Mouse (Mus musculus) spleen, embryonic (tissue): ENCODE data around the gene Kcnq1.

Experiments used
- CTCF ChIA-PET: fragments of 350-600 bp; sonication (Branson Sonifier 250); formaldehyde crosslinking; loops from one replicate; lab custom pipeline; 2022; lab: Charles Lee

The Kcnq1 gene

DNA sequence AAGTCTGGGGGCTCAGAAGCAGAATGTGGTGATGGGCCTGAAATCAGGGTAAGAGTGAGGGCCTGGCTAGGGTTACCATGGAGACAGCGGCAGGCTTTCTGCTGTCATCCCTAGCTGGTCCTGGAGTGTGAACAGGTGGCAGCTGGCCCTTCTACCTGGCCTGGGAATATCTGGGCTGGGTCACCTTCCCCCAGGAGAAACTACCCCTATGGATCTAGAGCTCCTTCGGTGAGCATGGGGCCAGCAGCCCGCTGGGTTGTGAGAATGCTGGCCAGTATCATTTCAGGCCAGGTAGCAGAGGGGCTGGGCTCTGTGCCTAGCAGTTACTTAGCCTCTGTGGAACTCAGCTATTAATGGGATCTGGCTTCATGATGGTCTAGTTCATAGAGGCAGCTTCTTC, 18.7 kb downstream of the Kcnq1 start:
- CTCF ChIA-PET, result no interaction called here

DNA sequence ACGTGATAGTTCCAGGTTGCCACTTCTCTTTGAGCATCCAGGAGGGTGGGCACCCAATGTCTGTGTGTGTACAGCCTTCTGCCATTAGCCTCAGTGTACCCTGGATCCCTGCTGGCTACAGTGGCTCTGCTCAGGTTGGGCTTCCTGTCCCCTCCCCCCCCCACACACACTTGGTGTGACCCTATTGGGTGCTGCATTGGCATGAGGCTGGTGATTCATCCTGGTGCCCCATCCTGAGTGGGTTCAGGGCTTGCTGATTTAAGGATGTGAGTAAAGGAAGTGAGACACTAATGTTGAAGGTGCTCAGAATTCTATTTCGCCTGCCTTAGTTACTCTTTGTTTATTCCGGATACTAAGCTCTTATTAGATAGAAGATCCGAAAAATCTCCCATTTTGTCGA, 26.7 kb downstream of the Kcnq1 start:
- CTCF ChIA-PET, result no interaction called here

DNA sequence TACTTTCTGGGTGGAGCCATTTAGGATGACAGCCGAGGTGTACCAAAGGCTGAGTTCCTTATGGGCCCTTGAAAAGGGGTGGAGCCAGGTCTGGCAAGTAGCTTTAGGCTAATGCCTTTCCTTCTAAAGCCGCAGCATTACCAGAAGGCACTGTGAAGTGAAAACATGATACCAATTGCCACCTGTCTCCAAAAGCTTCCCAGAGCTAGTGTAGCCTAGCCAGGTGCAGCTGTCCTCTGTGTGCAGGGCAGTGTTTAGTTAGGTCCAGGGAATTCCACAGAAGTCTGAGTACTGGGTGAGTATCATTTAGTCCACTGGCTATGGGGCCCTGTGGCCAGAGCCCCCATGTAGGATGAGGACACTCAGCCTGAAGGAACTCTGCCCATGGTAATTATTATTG, 30.0 kb downstream of the Kcnq1 start:
- CTCF ChIA-PET, result no interaction called here

DNA sequence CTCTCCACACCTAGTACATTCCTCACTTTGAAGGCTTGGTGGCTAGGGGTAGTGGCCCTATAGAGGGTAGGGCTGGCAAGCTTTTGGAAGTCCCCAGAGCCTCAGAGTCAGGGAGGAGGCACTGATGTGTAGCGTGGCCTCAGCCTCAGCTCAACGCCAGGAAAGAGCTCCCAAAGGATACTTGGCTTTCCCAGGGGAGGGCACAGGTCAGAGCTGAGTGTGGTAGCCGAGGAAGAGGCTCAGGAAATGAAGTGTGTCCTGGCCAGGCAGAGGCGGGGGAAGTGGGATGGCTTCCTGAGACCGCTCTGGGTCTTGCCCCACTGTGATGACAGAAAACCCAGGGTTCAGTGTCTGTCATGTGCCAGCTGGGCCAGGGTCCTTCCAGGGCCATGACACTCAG, 30.4 kb downstream of the Kcnq1 start:
- CTCF ChIA-PET, result no interaction called here

GRCm38 (mm10) chr7:143138789-143139188, 32.6 kb downstream of the Kcnq1 start:
- CTCF ChIA-PET, result no interaction called here

- CTCF ChIA-PET, result no interaction called here
Measured at GRCm38 (mm10) chr7:143139932-143140331, 33.8 kb downstream of the Kcnq1 start.

DNA sequence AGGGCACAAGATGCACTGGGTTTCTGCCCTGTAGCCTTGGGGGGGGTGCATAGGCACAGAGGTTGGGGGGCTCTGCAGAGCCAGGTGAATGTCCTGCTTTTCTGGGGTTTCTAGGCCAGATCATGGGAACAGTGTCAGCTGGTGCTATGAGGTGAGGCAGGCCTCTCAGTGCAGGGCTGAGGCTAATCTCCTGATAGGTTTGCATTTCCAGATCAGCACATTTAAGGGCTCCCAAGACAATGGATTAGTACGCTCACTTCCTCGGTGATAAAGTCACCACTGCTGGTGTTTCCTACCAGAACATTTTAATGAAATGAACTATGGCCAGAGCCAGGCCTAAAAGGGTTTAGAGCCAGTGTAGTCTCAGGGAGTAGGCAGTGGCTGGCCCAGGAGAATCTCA, 36.5 kb downstream of the Kcnq1 start:
- CTCF ChIA-PET, result no interaction called here

- CTCF ChIA-PET, result no interaction called here
Measured at GRCm38 (mm10) chr7:143147015-143147414, 40.9 kb downstream of the Kcnq1 start.

DNA sequence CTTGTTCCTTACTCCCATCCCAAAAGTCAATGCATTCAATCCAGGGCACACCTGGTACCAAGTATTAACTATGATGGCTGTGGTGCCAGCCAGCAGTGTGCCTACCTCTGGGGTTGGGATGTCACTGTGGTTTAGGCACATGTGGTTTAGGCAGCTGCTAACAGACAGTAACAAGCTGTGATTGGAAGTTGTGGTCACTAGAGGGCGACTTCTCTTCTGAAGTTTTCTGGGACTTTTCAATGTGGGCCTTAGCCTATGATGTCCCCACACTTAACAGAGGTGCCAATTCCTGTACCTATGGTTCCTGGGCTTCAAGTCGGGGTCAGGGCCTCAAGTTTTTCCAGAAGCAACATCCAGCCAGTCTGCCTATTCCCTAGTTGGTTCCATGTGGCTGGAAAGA, 45.0 kb downstream of the Kcnq1 start:
- CTCF ChIA-PET, result no interaction called here

DNA sequence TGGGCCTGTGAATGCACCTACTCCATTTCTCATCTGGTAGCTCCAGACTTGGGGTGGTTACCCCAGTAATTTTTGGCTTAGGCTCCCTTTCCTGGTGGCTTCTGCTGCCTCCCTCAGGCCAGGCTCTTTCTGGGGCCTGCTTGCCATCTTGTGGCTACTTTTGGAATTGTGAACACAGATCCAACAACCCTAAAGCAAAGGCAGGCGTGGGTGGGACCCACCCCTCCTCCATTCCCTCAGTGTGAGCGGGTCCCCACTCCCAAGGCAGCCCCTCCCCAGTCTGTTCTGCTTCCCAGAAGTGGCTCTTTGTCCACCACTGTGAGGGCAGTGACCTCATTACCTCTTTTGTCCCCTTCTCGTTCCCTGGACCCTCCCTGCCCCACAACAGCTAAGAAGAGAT, 46.2 kb downstream of the Kcnq1 start:
- CTCF ChIA-PET, result no interaction called here

DNA sequence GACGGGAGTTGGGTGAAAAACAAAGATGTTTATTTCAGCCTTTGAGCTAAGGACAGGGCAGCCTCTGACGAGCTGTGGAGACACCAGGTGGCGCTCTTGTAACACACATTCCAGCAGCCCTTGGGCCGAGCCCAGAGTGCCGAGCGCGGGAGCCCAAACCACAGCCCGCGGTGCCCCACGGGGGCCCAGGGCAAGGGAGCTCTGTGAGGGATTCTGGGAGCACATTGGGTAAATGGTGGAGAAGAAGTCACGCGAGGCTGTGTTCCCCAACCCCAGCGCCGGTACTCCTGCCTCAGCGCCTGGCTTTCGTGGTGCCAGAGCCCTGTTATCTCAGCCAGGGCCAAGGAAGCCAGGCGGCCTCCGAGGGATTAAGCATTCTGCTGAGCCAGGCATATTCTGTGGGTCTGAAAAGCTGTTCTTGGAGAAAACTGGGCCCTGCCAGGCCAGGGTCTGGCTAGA, 47.8 kb downstream of the Kcnq1 start:
- CTCF ChIA-PET, result interaction anchor here (0.6 to 1.5 kb wide), 3 partner anchors 309 to 312 kb away, joined by 3 to 5 read pairs (median 3); no protein-coding TSS in a partner anchor

DNA sequence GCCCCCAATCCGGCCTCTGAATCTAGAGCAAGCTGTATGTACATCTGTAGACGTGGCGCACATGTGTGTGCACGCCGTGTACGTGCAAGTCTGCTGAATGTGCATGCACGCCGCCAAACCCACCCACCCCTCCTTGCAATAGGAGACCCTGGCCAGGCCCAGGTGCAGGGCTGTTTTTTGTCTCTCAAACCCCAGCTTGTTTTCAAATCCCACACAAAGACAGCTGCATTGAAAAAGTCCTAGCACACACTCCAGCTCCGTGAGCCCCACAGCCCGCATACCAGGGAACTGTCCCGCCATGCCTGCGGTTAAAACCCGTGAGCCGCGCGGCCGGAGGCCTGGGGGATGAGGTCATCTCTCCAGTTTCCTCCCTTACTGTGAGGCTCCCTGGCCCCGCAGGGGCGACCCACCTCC, 48.3 kb downstream of the Kcnq1 start:
- CTCF ChIA-PET, result interaction anchor here (0.6 to 1.5 kb wide), 4 partner anchors 273 to 312 kb away, joined by 3 to 5 read pairs (median 3); no protein-coding TSS in a partner anchor

DNA sequence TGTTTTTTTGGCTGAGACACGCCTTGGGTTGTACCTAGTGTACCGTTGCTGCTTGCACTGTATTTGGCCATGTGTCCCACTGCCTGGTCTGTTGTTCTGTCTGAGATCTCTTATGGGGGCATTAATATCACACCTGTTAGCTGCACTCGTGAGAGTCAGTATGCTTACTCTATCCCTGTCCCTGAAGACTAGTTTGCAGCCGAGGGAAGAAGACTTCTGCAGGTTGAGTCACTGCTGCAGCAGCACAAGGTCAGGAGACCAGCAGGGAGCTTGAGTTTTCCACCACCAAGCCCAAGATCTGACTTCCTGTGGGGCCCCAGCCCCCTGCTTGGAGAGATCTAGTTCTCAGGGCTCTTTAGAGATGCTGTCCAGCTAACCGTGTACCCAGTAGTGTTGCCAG, 49.1 kb downstream of the Kcnq1 start:
- CTCF ChIA-PET, result interaction anchor here (1.1 kb wide), 1 partner anchor 309 kb away, joined by 13 read pairs; no protein-coding TSS in a partner anchor

DNA sequence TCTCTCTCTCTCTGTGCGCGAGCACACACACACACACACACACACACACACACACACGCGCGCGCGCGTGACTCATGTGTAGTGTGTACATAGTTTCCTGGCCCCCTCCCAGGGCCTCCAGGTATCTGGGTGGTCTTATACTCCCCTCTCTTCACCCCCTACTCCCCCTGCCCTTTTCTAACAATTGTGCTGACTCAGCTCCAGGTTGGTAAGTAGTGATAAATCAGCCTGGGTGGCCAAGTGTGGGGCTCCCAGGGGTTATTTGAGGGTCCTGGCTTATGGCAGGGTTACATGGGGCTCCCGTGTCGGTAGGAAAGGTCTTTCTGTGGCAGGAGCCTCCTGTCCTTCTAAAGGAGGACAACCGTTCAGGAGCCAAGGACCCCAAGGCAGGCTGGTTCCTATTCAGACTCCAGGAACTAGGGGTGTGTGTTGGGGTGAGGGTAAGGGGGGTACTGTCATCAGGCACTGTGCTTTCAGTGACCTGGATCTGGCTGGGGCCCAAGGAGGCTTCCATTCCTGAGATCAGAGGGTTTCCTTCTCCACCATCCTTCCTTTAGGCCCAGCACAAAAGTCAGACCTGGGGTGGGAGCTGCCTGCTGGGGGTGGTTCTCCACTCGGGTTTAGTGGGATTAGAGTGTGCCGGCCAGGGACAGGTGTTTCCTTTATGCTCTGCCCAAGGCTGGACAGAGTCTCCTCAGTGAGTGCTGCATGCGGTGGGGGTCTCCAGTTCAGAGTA, 52.7 kb downstream of the Kcnq1 start:
- CTCF ChIA-PET, result no interaction called here

GRCm38 (mm10) chr7:143159446-143159845, 53.3 kb downstream of the Kcnq1 start:
- CTCF ChIA-PET, result no interaction called here

- CTCF ChIA-PET, result no interaction called here
Measured at GRCm38 (mm10) chr7:143160057-143160456, 53.9 kb downstream of the Kcnq1 start.

DNA sequence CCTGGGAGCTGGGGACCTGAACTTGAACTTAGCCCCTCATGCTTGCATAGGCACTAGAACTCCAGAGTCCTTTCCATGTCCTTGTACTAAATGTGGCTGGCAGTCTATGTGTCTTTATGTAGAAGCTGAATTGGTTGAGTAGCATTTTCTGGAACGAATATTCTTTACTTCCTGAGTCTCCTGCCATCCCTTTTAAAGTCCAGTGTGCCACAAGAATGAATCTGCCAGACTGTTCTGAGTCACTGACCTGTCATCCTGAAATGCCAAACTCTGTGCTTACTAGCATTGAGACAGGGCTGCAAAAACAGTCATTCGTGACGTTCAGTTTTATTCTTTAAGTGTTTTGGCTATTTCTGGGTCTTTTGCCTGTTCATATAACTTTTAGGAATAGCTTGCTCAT, 55.9 kb downstream of the Kcnq1 start:
- CTCF ChIA-PET, result no interaction called here

GRCm38 (mm10) chr7:143164074-143164473, 57.9 kb downstream of the Kcnq1 start:
- CTCF ChIA-PET, result no interaction called here

- CTCF ChIA-PET, result no interaction called here
Measured at GRCm38 (mm10) chr7:143165687-143166265, 59.6 kb downstream of the Kcnq1 start.

DNA sequence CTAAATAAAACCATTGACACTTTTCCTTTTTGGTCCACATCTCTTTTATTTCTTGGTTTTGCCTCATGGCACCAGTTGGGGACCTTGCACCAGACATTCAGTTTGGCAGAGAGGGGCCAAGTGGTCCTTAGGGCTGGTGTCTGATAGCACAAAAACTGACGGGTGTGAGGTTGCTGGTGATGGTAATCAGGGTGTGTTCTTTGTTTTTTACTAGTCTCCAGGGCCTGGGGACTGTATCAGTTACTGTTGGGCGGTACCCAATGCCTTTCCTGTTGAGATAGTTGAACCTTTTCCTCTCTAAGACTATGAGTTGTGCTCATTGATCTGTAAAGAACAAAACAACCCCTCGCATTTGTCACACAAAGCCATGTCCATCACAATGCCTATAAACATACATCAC, 61.1 kb downstream of the Kcnq1 start:
- CTCF ChIA-PET, result no interaction called here

GRCm38 (mm10) chr7:143169371-143169770, 63.2 kb downstream of the Kcnq1 start:
- CTCF ChIA-PET, result no interaction called here

- CTCF ChIA-PET, result no interaction called here
Measured at GRCm38 (mm10) chr7:143172914-143173547, 66.9 kb downstream of the Kcnq1 start.

DNA sequence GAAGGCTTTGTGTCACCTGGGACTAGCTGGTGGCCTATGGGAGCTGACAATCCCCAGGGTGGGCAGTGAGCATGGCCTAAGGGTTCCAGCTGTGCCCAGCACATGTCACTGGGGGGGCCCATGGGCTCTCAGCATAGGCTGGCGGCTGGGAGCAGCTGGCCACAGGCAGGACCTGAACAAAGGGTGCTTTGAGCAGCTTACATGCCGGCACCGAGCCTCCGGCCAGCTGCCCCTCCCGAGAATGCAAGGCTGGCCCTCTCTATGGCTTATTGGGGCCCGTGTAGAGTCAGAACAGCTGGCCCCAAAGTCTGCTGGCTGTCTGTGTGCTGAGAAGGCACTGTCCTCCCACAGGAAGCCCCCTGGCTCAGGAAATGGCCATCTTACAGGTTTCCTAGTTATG, 68.5 kb downstream of the Kcnq1 start:
- CTCF ChIA-PET, result no interaction called here
